Mouse (Mus musculus): ENCODE data around the gene Stk38.
A peak's percentile ranks its signal among the peaks of the same experiment; 100 is the strongest.

Gene Stk38

DNA sequence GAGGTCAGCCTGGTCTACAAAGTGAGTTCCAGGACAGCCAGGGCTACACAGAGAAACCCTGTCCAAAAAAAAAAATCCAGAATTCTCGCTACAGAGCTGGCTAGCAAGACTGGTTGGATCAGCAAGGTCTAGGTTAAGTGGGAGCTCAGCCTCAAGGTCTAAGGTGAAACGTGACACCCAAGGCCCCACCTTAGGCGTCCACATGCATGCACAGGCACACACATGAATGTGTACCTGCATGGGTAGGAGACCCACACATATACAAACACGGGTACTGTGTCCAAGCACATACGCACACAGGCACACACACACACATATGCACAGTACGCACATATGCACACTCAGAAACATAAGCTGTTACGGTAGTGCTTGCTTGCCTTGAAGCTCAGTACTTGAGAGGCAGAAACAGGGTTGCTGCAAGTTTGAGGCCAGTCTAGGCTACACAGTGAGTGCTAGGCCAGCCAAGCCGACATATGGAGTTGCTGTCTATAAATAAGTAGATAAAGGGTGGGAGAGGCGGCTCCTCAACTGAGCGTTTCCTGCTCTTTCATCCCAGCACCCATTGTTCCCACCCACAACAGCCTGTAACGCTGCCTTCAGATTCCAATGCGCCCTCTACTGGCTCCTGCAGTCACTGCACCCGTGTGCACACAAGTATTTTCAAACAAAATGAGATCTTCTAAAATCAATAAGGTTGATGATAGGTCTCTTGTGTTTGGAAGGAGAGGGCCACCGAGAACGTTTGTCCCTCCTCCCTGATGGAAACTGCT lies 80.7 kb downstream of the Stk38 start:
- DNase-seq (ENCODE audit: low read depth, low spot score): peak; percentile 67

- peak; percentile 55 for DNase-seq (ENCODE audit: low read depth, low spot score)
Measured at GRCm38 (mm10) chr17:28926380-28926779, 81.4 kb downstream of the Stk38 start.

- no peak for DNase-seq (ENCODE audit: low read depth, low spot score)
Measured at GRCm38 (mm10) chr17:28924957-28925595, 82.7 kb downstream of the Stk38 start.

DNA sequence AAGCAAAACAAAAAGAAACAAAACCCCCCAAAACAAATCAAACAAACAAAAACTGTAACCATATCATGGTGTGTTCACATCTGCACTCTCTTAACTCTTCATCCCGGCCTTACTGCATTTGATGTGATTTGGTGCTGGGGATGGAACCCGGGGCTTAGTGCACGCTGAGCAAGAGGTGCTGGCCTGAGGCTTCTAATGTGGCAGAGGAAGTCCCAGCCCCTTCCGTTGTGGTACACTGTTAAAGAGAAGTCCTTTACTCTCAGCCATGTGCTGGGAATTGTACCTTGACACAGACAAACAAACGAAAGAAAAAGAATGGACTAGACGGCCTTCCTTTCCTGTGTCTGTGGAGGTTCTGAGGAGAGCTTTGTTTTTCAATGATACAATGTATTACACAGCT lies 85.7 kb downstream of the Stk38 start:
- no peak for DNase-seq (ENCODE audit: low read depth, low spot score)

DNA sequence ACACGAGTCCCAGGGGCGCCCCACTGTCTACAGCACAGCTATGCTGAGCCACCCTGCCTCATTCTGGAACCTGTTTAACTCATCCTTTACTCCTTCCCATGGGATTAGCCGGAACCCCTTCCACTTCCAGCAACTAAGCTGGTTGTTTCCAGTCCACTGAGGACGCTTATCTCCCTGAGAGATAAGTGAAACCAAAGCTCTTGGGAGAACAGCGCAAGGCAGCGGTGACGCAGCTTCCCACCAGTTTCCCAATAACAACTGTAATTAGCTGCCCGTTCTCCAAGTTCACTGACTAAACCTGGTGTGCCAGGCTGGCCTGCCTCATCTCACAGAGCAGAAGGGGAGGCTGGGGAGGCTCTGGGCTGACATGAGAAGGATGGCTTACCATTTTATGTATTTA lies 86.7 kb downstream of the Stk38 start:
- no peak for DNase-seq (ENCODE audit: low read depth, low spot score)

Data from WW6 (cell line).